Mouse (Mus musculus) lung, postnatal 14 days (tissue): ENCODE measurements around the gene Scrn1.

Experiments used
- DNase-seq: peaks from one replicate; pipeline ENCODE4 v3.0.0; 2021

Scrn1 gene

DNA sequence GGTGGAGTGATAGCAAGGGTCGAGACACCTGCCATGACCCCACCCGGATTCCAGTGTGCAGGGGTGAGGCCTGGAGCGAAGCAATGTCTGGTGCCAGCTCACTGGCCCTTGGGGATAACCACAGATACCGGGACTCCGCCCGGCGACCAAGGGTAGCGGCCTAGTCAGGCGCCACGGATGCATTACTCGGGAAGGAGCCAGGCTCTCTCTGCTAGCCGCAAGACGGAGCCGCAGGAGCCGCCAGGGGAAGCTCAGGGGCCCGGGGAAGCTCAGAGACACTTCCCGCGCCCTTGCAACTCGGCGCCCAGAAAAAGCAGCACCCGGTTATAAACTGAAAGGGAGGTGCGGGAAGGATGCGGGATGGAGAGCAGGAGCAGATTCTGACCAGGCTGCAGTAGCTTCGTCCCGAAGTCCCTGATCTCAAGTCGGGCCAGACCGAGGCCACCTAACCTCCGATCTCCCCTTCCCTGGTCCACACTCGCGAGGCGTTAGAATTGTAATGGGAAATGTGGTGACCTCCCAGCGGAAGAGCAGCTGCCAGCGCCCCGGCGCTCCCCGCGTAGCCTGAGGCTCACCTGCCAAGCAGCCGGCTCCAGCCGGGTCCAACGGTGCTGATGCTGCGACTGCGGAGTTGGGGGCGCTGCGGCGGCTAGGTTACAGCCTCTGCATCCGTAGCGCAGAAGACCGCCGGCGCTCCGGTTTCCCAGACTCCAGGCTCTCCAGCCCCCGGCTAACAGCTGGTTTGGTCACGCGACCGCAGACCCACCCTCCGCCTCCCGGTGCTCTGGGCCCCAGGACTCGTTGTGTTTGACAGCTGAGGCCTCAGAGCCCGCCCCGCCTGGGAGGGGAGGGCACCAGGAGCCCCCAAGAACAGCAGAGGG, at the start of gene Scrn1:
TSS of gene Scrn1 (minus strand) at position 825 of the 881 bp plus-strand sequence.
- peak; percentile 54 for DNase-seq

DNA sequence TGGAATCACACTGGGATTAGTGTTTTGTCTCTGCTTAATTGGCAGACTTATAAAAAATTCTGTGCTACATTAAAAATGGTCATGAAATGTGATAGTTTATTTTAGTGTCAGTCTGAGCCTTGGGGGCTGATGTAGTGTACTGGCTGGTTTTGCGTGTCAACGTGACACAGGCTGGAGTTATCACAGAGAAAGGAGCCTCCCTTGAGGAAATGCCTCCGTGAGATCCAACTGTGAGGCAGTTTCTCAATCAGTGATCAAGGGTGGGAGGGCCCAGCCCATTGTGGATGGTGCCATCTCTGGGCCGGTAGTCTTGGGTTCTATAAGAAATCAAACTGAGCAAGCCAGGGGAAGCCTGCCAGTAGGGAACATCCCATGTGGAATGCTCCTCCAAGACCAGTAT, 40.0 kb upstream of the Scrn1 start:
- no peak for DNase-seq

DNA sequence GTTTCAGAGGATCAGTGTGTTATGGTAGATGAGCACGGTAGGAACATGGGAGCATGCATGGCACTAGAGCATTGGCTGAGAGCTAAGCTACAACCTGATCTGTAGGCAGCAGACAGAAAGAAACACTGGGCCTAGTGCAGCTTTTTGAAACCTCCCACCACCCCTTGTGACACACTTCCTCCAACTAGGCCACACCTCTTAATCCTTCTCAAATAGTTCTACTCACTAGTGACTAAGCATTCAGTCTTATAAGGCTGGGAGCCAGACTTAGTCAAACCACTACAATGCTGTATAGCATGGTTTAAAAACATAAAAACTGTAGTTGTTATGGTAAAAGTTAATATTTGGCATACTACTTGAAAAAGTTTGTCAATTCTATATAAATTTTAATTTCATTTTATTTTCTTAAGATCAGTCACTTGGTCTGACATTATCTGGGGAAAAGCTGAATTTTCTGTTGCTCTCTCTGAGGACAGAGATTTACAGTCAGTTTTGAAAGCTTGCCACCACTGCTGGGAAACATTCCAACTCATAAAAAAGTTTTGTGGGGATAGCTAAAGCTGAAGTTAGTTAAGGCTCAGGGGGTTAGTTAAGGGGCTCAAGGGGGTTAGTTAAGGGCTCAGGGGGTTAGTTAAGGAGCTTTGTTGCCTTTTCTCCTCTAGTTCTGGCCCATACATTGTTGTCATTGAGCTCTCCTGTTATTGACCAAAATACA, 37.9 kb upstream of the Scrn1 start:
- DNase-seq, result peak; percentile 50

DNA sequence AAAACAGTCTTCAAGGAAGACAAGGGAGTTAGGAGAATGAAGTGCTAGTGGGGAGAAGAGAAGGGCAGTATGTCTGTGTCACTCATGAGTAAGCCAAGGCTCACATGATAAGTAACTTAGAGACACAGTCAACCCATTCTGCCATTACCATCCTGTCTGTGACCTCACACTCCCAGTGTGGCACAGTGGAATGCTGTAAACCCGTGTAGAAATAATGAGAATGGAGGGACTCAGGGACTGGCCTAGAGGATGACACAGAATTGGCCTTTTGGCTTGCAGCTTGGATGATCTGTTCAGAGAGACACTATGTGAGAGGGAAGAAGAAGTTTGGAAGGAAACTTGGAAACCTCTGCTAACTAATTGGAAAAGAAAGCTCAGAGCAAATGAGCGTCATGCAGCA, 36.6 kb upstream of the Scrn1 start:
- no peak for DNase-seq

DNA sequence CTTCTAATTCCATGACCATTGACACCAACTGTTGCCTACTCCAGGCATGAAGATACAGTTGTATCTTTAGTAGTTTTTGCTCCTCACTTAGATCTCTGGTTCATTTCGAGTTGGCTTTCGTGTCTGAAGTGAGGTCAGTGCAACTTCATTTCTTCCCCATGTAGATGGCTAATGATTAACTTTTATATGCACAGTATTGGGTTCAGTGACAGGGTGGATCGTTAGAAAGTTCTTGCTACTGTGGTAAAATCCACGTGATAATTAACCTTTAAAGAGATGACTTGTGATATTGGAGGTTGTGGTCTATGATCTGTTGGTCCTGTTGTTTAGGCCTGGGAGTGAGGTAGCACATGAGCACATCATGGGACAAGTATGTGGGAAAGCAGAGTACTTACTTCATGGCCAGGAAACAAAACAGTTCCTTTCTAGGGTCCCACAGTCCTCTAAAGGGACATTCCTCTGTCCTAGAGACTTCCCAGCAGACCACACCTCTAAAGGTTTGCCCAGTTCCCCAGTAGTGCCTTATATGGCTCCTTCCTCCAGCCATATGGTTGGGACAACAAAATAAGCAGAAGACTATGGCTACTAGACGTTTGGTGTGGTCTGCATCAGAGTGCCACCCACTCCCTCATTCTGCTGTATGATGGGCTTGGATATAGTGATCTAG, 34.5 kb upstream of the Scrn1 start:
- no peak for DNase-seq

DNA sequence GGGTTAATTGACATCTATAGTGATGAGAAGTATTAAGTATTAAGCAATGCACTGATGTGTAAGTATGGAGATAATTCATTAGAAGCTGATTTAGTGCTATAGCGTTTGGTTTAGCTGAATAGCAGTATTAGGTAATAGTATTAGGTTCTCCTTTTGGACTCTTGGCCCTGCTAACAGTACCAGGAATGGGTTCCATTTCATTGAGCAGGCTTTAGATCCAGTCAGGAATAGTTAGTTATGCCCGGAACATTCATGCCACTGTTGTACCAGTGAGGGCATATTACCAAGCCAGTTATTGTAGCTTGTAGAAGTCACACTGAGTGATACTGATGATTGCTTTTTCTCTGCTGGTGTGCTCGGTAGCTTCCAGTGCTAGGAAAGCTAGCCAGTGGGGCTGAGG, 31.4 kb upstream of the Scrn1 start:
- DNase-seq, result no peak

DNA sequence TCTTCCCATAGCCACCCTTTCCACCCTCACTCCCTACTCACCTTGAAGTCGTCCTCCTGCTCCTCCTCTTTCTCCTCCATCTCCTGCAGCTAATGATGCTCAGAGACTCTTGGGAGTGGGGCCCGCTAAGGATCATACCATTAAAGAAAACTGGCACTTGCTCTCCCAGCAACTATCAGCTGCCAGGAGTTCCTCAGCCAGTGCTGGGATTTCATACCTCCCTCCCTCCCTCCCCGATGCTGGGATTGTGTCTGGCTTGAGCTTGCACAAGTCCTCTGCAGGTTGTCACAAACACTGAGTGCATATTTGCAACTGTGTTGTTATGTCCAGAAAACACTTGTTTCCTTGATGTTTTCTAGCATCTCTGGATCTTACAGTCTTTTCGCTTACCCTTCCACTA, 30.9 kb upstream of the Scrn1 start, which contains the start of gene Fkbp14:
TSS of gene Fkbp14 (minus strand) at position 101 of the 400 bp plus-strand sequence.
- no peak for DNase-seq

DNA sequence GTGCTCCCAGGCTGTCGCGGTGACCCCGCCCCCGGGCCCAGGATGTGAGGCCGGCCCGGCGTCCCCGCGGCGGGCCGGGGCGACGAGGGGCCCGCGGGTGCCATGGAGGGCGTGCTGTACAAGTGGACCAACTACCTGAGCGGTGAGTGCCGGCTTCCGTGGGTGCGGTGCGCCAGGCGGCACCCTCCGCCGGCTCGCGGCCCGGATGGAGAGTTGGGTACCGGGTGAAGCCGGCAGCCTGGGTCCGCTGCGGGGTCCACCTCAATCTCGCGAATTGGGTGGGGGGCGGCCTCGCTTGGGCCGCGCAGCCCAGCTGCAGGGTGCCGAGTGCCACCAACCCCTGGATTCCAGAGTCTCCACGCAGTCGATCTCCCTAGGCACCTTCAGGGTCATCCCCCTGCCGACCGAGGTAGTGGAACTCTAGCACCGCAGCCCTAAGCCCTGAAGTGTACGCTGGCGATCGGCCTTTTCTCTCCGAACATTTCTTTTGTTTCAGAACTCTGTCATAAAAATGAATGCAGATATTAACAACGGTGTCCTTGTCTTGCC, 29.1 kb upstream of the Scrn1 start:
- DNase-seq, result no peak

DNA sequence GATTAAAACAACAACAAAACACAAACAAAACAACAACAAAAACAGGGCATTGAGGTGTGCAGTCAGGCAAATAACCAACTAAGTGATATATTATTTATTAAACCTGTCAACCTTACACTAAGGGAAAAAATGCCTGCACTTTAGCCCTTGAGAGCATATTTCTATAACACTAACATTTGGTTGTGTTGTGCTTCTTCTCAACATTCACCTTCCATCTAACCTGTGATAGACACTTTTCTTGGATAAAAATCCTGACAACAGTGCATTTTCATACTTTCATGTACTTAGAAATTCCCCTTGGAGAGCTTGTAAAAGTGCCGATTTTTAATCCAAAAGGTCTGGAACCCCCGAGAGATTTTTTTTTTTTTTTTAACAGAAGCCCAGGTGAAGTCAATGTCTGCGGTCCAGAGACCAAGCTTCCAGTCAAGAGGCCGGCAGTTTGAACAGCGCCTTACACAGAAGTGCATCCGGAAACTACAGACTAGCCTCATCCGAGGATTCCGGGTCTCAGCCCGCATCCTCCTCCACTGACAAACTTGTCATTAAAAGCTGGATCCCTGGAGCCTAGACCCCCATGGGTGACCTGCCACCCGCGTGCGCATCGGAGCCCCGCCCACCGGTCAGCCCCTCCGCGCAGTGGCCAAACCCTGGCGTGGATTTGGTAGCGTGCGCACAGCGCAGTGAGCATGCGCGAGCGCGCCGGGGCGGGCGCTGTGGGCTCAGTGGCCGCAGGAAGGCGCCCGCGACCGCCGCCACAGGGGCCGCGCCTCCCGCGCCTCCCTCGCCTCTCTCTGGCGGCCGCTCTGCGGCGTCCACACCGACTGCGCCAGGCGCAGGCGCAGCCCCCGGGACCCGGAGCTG, 28.4 kb upstream of the Scrn1 start, which contains the start of gene Plekha8:
TSS of gene Plekha8 (plus strand) at position 643 of the 861 bp plus-strand sequence.
- peak; percentile 94 for DNase-seq

DNA sequence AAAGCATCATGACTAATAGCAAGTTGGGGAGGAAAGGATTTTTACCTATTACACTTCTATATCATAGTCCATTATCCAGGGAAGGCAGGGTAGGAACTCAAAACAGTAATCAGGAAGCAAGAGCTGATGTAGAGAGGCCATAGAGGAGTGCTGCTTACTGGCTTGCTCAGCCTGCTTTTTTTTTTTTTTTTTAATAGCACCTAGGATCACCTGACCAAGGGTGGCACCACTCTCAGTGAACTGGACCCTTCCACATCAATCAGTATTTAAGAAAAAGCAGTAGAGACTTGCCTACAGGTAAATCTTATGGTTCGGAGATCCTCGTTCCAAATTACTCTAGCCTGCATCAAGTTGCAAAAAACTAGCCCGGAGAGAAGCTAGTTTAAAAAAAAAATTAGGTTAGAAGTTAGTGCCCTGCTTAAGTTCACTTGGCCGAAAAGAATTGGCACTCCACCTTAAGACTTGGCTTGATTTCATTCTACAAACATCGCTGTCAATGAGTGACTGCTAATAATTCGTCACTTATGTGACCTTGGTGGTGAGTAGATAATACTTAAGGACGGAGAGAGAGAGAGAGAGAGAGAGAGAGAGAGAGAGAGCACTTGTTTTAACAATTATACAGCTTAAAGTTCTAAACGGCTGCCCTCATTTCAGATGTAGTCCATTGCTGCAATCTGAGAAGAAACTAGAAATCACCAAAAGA, 27.6 kb upstream of the Scrn1 start:
- DNase-seq, result no peak

DNA sequence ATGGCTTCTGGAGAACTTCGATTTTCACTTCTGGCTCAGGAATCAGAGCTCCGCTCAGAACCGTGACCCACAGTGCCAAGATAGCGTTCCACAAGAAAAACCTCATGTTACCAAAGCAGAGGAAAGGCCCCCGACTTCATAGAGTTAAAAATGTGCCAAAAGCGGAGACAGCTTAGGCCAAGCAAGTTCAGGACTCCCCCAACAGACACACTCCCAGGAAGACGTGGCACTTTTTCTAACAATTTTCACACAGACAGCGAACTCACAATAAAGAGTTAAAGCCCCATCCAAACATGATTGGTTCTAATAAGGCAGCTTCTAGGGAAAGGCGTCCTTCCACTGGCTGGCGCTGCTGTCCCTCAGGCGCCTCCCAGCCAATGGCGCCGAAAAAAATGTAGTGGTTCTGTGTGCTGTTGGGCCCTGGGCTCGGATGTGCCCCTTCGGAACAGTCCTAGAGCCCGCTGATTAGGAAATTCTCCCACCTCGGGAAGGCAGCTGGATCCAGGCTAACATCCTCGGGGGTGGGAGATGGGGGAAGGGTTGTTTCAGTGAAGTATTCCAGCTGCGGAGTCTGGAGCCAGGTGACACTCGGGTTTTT, 26.7 kb upstream of the Scrn1 start:
- peak; percentile 91 for DNase-seq

DNA sequence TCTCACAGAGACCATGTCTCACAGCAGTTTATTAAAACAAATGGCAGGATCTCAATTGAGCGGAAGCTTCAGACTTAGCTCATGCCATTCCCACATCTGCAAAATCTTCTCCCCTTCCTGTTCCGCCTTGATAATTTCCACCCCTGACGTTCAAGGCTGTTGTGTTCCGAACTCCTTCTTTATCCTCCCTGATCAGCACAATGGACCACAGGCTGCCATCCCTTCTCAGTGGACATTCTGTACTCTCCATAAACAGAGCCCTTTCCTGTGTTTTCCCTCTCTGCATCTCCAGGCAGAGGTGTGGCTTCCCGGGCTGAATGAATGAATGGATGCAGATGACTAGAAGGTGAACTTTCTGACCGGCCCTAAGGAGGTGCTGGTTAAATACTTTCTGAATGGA, 25.5 kb upstream of the Scrn1 start:
- peak; percentile 25 for DNase-seq

DNA sequence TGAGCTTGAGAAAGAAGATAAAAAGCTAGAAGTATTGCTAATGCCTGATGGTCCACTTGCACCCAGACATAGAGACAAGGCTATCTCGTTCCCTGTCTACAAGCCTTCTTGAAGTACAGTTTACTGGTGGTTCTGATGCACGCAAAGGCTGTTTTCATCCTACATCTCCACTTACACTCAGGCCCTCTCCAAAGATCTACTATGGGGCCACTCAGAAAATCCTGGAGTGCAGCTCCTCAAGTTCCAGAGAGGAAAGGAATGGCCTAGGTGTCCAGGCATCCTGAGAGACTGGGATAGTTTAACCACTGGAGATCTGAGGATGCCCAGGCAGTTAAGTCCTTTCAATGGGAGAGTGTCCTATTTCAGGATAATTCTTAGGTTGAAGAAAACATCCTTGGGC, 24.4 kb upstream of the Scrn1 start:
- no peak for DNase-seq

DNA sequence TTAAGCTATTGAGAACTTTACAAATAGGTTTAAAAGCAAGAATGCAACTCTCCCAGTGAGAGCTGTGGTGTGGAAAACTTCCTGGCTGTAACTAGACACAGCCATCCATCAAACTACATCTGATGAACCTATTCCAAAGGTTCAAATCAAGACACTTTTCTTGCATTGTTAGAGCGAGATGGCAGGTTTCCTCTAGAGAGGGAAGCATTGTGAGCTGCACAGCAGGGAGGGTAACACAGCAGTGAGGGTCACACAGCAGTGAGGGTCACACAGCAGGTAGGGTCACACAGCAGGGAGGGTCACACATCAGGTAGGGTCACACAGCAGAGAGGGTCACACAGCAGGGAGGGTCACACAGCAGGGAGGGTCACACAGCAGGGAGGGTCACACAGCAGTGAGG, 21.9 kb upstream of the Scrn1 start:
- DNase-seq, result no peak

DNA sequence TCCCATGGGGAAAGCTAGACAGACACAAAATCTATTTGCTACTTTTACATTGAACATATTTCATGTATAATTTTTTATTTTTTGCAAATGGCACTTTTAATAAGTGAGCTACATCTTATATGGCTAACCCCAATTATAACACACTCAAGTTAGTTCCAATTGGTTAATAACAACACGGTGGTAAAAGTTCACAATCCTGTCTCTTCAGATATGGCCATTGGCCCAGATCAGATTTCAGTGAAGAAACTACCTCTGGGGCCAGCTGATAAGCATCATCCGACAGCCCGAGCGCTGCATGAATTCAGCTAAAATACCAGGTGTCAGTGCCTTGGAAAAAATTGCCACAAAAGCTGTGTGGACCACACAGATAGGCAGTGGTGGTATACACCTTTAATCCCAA, 21.4 kb upstream of the Scrn1 start:
- DNase-seq, result no peak

DNA sequence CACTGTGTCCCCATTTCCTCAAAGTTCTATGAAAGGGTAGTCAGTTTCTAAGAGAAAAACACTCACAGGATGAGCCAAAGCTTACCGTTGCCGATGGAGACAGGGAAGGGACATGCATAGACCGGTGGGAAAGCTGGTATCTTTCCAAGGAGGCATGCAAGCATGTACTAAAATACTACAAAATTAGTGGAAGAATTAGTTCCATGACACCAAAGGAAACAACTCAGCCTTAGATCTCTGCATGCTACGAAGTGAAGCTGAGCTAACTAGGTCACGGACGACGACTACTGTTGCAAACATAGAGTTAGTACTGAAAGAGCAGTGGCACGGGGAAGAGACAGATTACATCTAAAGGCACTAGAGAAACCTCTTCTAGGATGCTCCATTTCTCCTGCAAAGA, 20.6 kb upstream of the Scrn1 start:
- DNase-seq, result no peak

DNA sequence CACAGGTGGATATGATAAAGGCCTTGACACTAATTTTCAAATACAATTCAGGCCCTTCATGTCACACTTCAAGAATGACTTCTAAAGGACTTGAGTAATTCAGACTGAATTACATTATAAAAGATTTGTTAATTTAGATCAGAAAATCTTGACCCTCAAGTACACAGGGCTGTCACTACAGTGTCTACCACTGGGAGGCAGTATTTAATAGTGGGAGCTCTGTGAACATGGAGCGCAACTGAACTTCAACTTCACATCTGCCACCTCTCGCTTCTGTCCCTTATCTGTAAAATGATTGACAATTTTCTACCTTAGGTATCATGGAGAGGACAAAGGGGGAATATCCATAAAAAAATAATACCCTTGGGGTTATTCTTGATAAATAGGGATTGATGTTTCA, 19.9 kb upstream of the Scrn1 start:
- DNase-seq, result peak; percentile 76

DNA sequence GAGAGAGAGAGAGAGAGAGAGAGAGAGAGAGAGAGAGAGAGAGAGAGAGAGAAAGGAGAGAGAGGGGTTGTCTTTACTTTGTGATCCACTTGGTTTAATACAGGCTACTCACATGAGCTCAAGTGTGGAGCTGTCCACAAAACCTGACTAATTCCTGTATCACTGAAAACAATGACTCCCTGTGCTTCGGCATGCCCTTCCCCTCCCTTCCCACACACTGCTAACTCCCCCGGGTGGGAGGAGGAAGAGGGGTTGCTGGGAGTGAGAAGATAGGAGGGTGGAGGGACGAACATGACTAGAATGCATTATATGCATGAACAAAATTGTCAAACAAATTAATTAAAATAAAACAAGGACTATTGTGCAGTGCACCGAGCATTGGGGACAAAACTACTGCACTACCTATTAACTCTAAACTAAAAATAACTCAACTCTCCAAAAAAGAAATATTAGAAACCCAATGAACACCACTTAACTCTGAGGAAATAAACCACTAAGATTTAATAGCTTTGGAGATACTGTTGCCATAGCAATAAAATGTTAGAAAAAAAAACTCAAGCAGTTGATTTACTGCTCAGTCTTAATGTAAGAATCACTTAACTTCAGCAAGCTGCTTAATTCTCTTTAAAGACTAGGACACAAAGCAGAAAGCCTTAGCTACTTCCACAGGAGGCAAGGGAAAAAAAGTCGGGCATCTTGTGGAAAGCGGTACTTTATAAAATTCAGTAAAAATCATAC, 7.1 kb upstream of the Scrn1 start:
- no peak for DNase-seq

DNA sequence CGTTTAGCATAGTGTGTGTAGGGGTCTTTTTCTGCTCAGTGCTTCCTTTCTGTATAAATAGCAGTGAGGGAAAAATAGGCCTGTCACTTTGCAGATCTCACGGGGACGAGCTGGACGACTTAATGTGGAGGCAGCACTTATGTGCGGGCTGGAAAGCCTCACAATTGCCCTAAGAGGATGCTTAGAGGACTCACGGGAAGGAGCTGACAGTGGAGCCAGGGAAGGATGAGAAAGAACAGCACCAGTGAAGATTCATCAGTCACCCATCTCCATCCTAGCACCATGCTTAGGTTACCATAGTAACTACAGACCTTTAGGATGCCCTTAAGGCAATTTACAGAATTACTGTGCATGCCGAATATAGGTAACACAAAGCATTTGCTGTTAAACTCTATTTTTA, 3.5 kb upstream of the Scrn1 start:
- no peak for DNase-seq

DNA sequence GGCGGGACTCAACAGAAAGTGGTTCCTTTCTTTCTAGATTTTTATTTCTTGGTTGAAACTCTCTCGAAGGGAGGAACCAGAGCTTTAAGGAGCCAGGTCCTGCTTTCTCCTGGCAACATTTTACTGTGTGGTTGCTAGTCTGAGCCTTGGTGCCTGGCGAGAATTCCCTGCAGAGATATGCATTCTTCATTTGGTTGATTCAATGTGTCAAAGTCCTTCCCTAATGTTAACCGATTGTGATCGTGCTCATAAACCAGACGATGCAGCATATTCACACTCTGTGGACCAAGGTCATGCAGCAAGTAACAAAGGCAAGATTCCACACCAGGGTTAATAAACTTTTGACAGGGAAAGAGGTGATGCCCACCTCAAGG, 244 bp upstream of the Scrn1 start:
- DNase-seq, result no peak

DNA sequence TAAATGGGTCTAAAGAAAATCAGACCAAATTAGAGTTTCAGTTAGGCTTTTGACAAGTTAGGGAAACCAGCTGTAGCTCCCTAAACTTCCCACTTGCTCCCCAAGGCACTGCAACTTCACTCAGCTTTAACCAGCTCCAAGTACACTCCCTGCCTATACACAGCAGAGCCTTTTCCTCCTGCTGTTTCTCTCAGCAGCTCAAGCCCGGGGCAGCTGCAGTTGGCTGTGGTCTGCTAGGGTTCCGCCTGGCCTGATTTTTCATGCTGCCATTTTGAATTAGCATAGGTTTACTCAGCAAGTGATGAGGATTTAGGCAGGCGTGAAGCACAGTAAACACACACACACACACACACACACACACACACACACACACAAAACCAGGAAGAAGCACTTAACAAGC, 1.3 kb downstream of the Scrn1 start:
- DNase-seq, result no peak
